Mouse (Mus musculus) gastrocnemius, postnatal 36 days (tissue): Measurements from ENCODE around the gene Neurod4. TPM values are rescaled to one million over a fixed set of nuclear protein-coding genes. Genes with fewer than 3 reads are reported as not detected.

Experiments
- DNase-seq, 2 experiments: peaks; one replicate each; pipeline ENCODE4 v3.0.0; 2022
- intact Hi-C: fragments of 180-260 bp; cut with DNase I; formaldehyde crosslinking; loops from one replicate; pipeline ENCODE4 v1.15.1; 2025
- total RNA-seq, 2 experiments: library from RNA; stranded (reverse); gene quantifications; 2 replicates each; pipeline ENCODE4 v1.2.3; 2021

Gene Neurod4
- total RNA-seq, 2 experiments from 2014 or later, result not detected

DNA sequence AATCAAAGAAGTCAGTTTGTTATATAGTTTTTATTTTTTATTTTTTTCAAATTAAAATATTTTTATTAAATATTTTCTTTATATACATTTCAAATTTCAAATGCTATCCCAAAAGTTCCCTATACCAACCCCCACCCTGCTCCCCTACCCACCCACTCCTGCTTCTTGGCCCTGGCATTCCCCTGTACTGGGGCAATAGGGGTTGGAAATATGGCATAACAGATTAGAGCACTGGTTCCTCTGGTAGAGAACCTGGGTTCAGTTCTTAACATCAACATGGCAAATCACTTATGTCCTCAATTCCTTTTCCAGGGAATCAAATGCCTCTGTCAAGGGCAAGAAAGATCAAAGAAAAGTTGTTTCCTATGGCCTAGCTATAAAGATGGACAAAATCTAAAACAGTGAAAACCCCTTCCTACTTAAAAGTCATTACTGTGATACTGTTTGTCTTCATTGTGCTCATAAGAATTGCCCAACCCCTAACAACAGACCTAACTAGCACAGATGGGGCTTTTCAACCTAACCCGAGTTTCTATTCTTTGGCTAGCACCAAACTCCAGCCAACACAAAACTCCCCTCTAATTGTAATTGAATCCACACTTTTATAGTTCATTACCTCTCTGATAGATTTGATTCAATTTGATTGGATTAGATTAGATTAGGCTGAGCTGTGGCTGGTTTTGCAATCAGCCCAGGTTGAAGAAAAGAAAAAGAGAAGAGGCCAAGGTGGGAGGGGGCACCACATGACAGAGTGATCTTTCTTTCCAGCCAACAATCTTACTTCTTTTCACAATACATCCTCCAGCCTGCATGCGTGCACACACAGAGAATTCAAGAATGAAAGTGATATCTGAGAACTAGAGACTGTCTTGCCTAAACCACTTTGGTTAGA lies 41.5 kb downstream of the Neurod4 start:
- intact Hi-C loops, result no loop called here
- DNase-seq, result no peak

DNA sequence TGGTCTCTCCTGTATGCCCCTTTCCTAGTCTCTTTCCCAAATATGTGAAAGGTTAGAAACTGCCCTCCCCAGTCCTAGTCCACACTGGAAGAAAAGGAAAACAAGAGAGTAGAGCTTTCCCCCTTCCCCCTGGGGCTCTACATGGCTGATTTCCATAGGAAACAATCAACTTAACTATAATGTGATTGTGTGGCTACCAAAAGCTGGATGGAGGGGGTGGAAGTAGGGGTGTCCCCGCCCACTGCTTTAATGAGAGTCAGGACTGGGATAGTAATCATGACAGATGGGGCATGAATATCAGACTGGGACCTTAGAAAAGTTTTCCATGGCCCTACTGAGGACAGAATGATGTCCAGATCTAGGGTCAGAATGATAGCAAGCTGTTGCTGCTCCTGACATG lies 45.5 kb downstream of the Neurod4 start:
- intact Hi-C loops, result no loop called here

DNA sequence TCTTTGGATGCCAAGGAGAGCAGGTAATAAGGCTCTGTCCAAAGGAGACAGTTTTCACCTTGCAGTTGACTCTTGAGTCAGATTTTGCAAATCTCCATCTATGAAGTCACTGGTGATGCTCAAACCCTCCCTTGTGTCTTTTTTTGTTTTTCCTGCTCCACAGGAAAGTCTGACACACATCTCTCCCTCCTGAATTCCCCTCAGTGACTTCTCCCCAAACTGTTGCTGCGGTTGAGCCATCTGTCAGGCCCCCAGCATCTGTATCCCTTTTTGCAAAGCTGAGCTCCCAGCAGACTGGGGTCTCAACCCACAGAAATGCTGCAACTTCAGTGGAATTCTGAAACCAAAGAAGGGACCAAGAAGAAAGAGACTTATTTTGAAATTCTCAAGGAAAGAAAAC lies 47.9 kb downstream of the Neurod4 start:
- no peak for DNase-seq
- intact Hi-C loops, result no loop called here

More for the DNA sequence above, 45.5 kb downstream of the Neurod4 start:
- no peak for DNase-seq

GRCm38 (mm10) chr10:130229584-130229983 lies 50.5 kb downstream of the Neurod4 start:
- intact Hi-C loops, result loop anchor here (2.0 kb wide), 1 partner anchor 71 kb away; no protein-coding TSS in a partner anchor

GRCm38 (mm10) chr10:130228246-130228645 lies 51.8 kb downstream of the Neurod4 start:
- no peak for DNase-seq
- intact Hi-C loops, result loop anchor here (2.0 kb wide), 1 partner anchor 73 kb away; no protein-coding TSS in a partner anchor

More at GRCm38 (mm10) chr10:130229584-130229983, 50.5 kb downstream of the Neurod4 start:
- DNase-seq, result no peak

GRCm38 (mm10) chr10:130225034-130225433 lies 55.0 kb downstream of the Neurod4 start:
- DNase-seq, result no peak
- intact Hi-C loops, result no loop called here

Other genes starting within 250 kb of the Neurod4 start
- not detected for gene Olfr821, start 249.9 kb downstream of the Neurod4 start, total RNA-seq
- not detected for gene Olfr822, start 209.0 kb downstream of the Neurod4 start, total RNA-seq
- gene Olfr823, start 164.9 kb downstream of the Neurod4 start, total RNA-seq, result not detected
- not detected for gene Olfr824, start 150.2 kb downstream of the Neurod4 start, total RNA-seq
- not detected for gene Olfr825, start 113.5 kb downstream of the Neurod4 start, total RNA-seq
- gene Olfr826, start 96.1 kb downstream of the Neurod4 start, total RNA-seq, result not detected
- gene Olfr827, start 65.8 kb downstream of the Neurod4 start, total RNA-seq, result not detected
- under 1 TPM; 0.47 to 0.97 TPM for gene Tespa1, start 42.6 kb upstream of the Neurod4 start, total RNA-seq
- gene Vmn2r84, start 114.1 kb upstream of the Neurod4 start, total RNA-seq, result not detected
- not detected for gene Vmn2r85, start 149.5 kb upstream of the Neurod4 start, total RNA-seq
- not detected for gene Vmn2r86, start 175.8 kb upstream of the Neurod4 start, total RNA-seq
- not detected for gene Vmn2r87, start 217.2 kb upstream of the Neurod4 start, total RNA-seq